Mouse (Mus musculus) liver, adult 2 months (tissue): ENCODE data around the gene Hhat. TPM values are rescaled to one million over a fixed set of nuclear protein-coding genes. Genes with fewer than 3 reads are reported as not detected.

Experiments
- DNase-seq: peaks from one replicate; pipeline ENCODE4 v3.0.0-alpha.2; 2011; ENCODE audit warnings: low read depth, low spot score; ENCODE audit errors: extremely low read depth
- H3K27ac ChIP-seq: fragments of 200-500 bp; replicated peaks from 2 replicates; pipeline ENCODE4 v1.5.1; 2012; ENCODE audit warnings: low read depth, mild to moderate bottlenecking, control low read depth, inconsistent platforms, low read length; ENCODE audit not compliant: insufficient read depth
- H3K27me3 ChIP-seq: fragments of 200-500 bp; 2 replicates; pipeline ENCODE4 v1.6.1; 2012; ENCODE audit warnings: mild to moderate bottlenecking, moderate library complexity, low read length, inconsistent platforms; ENCODE audit not compliant: control insufficient read depth, insufficient read depth
- H3K36me3 ChIP-seq: fragments of 200-500 bp; 2 replicates; pipeline ENCODE4 v1.6.1; 2012; ENCODE audit warnings: low read length, inconsistent platforms; ENCODE audit not compliant: control insufficient read depth, insufficient read depth
- H3K4me1 ChIP-seq: fragments of 200-500 bp; 2 replicates; pipeline ENCODE4 v1.6.1; 2011; ENCODE audit warnings: low read length; ENCODE audit not compliant: control insufficient read depth, insufficient read depth
- H3K4me3 ChIP-seq: fragments of 200-500 bp; 2 replicates; pipeline ENCODE4 v1.5.1; 2011; ENCODE audit warnings: low read depth, mild to moderate bottlenecking, control low read depth, low read length, moderate library complexity; ENCODE audit not compliant: insufficient read depth
- H3K79me2 ChIP-seq: fragments of 200-500 bp; 2 replicates; pipeline ENCODE4 v1.6.1; 2012; ENCODE audit warnings: inconsistent platforms, mild to moderate bottlenecking, low read length, moderate library complexity; ENCODE audit not compliant: control insufficient read depth, insufficient read depth
- H3K9ac ChIP-seq: fragments of 200-500 bp; 2 replicates; pipeline ENCODE4 v1.6.1; 2012; ENCODE audit warnings: low read depth, mild to moderate bottlenecking, control low read depth, inconsistent platforms, low read length
- CTCF ChIP-seq: fragments of 200-500 bp; IDR thresholded peaks from 2 replicates; pipeline ENCODE4 v1.5.1; 2011; ENCODE audit warnings: low read depth, low read length, control low read depth
- POLR2A ChIP-seq: fragments of 200-500 bp; IDR thresholded peaks from 2 replicates; pipeline ENCODE4 v1.6.1; 2011; ENCODE audit warnings: low read length, control low read depth; ENCODE audit not compliant: insufficient read depth; ENCODE audit errors: extremely low read depth
- WGBS: fragments of 180-500 bp; shearing (Covaris S2); methylation state at CpG from one replicate; pipeline ENCODE4 v1.1.7; 2018; 5-methylcytosine and 5-hydroxymethylcytosine counted together
- polyA plus RNA-seq: library from polyadenylated mRNA; depleted of rRNA; stranded (reverse); fragments of >200 nt; gene quantifications from 2 replicates; pipeline ENCODE4 v1.2.3, GENCODE M21; 2012
- total RNA-seq: library from RNA; depleted of rRNA; stranded (reverse); fragments of >200 nt; gene quantifications from 2 replicates; pipeline ENCODE4 v1.2.3, GENCODE M21; 2014

Gene Hhat
- total and polyA plus RNA-seq, 2 experiments = 1.9 to 2.1 TPM

- TF ChIP-seq POLR2A (no peak), CTCF (no peak)
- H3K9ac ChIP-seq = no peak overlapping the region
- WGBS = 91% methylated on average over 1 of the region's 1 CpGs
These were observed 15.2 kb upstream of the Hhat start for GRCm38 (mm10) chr1:192786194-192786593.

GRCm38 (mm10) chr1:192785046-192785961, 14.3 kb upstream of the Hhat start:
- Histone ChIP-seq H3K27ac (no peak overlapping the region), H3K79me2 (no peaks in the 10 kb centered on the region), H3K4me1 (no peaks in the 10 kb centered on the region), H3K36me3 (no peaks in the 10 kb centered on the region), H3K9ac (no peak overlapping the region), H3K27me3 (no peaks in the 10 kb centered on the region), H3K4me3 (no peak overlapping the region)
- no peak for TF ChIP-seq POLR2A
- no peak for TF ChIP-seq CTCF
- DNase-seq = no peak
- 77% methylated on average over 17 of the region's 17 CpGs for WGBS

More at GRCm38 (mm10) chr1:192786194-192786593, 15.2 kb upstream of the Hhat start:
- H3K36me3 ChIP-seq = no peaks in the 10 kb centered on the region
- no peak overlapping the region for H3K4me3 ChIP-seq
- no peaks in the 10 kb centered on the region for H3K4me1 ChIP-seq
- H3K79me2 ChIP-seq = no peaks in the 10 kb centered on the region
- no peak overlapping the region for H3K27ac ChIP-seq
- no peaks in the 10 kb centered on the region for H3K27me3 ChIP-seq
- no peak for DNase-seq

GRCm38 (mm10) chr1:192784374-192784773, 13.4 kb upstream of the Hhat start:
- H3K27me3 ChIP-seq = no peaks in the 10 kb centered on the region
- no peaks in the 10 kb centered on the region for H3K4me1 ChIP-seq
- H3K9ac ChIP-seq = no peak overlapping the region
- no peak overlapping the region for H3K27ac ChIP-seq
- DNase-seq = peak; percentile 42
- TF ChIP-seq CTCF (peak; percentile 75), POLR2A (no peak)
- H3K36me3 ChIP-seq = no peaks in the 10 kb centered on the region
- 36% methylated on average over 4 of the region's 4 CpGs for WGBS
- H3K79me2 ChIP-seq = no peaks in the 10 kb centered on the region
- H3K4me3 ChIP-seq = no peak overlapping the region

GRCm38 (mm10) chr1:192781256-192781655, 10.2 kb upstream of the Hhat start:
- Histone ChIP-seq H3K27me3 (no peaks in the 10 kb centered on the region), H3K36me3 (no peaks in the 10 kb centered on the region), H3K4me1 (no peaks in the 10 kb centered on the region), H3K9ac (no peak overlapping the region), H3K79me2 (no peaks in the 10 kb centered on the region), H3K4me3 (no peak overlapping the region), H3K27ac (no peak overlapping the region)
- no peak for DNase-seq
- no peak for TF ChIP-seq POLR2A
- TF ChIP-seq CTCF = no peak

- TF ChIP-seq POLR2A = no peak
- TF ChIP-seq CTCF = no peak
- Histone ChIP-seq H3K79me2 (no peaks in the 10 kb centered on the region), H3K27me3 (no peaks in the 10 kb centered on the region), H3K4me1 (no peaks in the 10 kb centered on the region), H3K27ac (no peak overlapping the region), H3K9ac (no peak overlapping the region), H3K4me3 (no peak overlapping the region), H3K36me3 (no peaks in the 10 kb centered on the region)
- 70% methylated on average over 6 of the region's 6 CpGs for whole genome bisulfite sequencing
- no peak for DNase-seq
These were observed 8.0 kb upstream of the Hhat start for GRCm38 (mm10) chr1:192778869-192779514.
